Mouse (Mus musculus): ENCODE measurements around the gene Zfp57.
A peak's percentile ranks its signal among the peaks of the same experiment; 100 is the strongest.
"Not testable (repeated sequence)": the region's sequence is repeated elsewhere in the genome, so short reads cannot be mapped to it uniquely, and the experiment has no call there.

Gene Zfp57

GRCm38 (mm10) chr17:36997033-36997735, 3.8 kb upstream of the Zfp57 start:
- peak; percentile 91 for DNase-seq

DNA sequence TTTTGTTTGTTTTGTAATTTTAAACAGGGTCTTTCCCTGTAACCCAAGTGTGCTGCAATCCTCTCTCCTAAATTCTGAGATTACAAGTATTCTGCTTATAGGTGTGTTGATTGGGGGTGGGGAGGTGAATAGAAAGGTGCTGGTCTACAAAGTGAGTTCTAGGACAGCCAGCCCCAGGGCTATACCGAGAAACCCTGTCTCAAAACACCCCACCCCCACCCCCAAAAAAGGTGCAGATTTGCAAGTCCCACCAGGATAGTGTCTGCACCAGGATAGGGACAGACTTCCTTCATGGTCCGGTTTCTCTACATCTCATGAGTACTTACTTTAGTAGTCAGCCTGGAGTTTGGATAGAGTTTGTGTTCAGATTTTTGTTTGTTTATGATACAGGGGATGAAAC, 2.5 kb upstream of the Zfp57 start:
- DNase-seq: no peak

DNA sequence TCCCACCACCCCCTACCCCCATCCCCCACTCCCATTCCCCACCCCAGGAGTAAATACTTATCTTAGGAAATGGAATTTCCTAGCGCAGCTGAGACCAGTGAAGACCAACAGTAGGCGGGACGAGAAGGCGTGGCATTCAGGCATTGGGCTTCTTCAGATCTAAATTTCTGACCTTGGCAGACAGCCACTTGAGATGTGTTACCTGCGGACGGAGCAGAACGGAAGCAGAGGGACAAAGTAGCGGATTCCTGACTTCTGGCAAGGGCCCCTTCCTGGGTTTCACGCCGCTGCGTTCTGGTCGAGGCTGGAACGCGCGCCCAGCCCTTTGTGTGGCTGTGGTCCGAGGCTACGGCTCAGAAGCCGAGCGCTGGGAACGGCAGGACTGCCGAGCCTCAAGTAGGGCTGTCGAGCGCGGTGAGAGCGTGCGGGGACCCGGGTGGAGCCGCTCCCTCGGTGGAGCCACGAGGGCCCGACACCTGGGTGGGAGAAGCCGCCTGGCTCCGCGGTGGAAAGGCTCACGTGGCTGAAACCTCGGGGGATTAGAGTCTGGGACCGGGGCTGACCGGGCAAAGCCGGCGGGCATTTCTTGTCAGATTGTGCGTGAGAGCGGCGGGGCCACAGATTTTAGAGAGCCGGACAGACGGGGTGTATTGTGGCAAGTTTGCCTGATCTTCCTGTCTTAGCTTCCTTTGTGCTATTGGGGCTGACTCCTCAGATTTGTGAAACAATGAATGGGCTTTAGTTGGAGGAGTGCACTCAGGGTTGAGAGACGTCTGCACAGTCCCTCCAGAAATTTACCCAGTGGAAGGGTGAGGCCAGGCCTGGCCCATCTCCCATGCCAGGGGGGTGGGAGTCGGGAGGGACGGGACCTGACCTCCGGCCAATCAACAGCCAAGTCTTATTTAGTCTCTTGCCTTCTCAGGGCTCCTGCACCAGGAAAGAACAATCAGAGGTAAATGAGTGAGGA, 1.7 kb downstream of the Zfp57 start:
- peak; percentile 90 for DNase-seq

- DNase-seq: no peak
Observed at GRCm38 (mm10) chr17:37003366-37003765, 2.4 kb downstream of the Zfp57 start.

DNA sequence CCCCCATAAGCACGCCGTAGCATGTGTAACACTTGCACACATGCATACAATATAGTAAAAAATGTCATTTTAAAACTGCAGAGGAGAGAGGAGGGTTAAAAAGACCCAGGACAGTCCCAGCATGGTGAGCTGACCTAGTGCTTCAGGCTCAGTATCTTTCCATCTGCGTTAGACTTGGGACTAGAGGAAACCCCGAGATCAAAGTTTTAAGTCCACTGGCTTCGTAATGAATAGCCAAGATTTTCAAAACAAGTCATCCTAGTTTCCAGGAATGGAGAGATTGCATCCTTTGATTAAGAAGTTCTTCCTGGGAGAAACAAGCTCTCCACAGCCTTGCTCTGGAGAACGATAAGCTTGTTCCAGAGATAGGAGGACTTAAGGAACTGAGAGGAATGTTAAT, 7.2 kb downstream of the Zfp57 start:
- DNase-seq: no peak

DNA sequence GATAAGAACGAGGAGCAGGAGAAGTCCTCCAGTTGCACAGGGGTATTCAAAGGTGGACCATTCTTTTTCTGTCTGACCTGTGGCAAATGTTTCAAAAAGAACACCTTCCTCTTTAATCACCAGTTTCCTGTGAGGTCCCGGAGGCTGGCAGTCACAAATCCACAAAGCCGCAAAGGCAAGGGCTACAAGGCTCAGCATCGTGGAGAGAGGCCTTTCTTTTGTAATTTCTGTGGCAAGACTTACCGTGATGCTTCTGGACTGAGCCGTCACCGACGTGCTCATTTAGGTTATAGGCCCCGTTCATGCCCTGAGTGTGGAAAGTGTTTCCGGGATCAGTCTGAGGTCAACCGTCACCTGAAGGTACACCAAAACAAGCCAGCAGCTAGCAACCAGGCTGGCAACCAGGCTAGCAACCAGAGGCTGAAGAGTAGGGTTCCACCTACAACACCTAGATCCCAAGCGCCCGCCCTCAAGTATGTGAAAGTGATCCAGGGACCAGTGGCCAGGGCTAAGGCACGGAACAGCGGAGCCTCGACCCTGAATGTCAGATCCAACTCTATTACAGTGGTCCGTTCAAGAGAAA, 8.6 kb downstream of the Zfp57 start:
- no peak for DNase-seq

DNA sequence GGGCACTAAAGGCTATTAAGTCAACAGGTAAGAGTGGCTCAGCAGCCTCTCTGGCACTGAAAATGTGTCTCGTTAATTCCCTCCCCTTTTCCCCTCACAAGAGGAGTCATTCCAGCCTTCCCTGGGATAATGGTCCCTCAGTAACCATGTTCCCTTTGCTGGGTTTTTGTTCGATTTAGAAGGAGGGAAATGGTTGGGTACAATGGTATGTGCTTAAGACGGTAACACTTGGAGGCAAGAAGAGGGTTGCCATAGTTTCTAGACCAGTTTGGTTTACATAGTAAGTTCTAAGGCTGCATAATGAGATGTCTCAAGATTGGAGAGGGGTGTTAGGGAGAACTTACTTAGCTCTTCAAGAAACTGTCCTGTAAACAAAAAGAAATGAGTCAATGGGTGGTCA, 10.8 kb downstream of the Zfp57 start:
- DNase-seq: no peak

DNA sequence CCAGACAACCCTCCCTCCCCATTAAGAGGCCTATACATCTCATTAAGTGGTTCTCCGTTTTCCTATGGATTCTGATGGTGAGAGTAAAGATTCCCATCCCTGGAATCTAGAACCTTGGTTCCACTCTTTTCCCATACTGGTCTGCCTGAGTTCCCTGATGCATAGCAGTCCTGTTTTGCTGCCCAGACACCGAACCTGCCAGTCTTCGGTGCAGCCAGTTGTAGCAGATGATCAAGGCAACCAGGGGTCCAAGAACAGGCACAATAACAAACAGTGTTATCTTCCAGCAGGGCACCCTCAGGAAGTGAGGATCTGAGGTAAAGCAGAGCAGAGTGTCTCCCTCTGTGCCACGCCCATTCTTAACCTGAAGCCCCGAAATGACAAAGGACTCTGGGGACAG, 11.2 kb downstream of the Zfp57 start:
- no peak for DNase-seq

DNA sequence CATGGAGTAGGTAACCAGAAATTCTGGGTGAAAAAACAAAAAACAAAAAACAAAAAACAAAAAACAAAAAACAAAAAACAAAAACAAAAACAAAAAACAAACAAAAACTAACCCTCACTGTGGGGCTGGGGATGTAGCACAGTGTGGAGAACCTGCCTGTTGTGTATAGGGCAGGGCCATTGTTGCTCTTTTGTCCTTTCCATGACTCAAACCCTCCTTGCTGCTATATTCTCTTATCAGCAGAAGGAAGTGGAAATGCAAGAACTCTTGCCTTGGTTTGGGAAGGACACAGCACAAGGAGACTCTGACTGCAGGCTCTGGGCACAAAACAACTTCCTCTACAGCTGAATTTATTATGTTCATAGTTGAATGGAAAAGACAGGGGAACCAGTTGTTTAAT, 15.4 kb downstream of the Zfp57 start:
- no peak for DNase-seq

- no peak for DNase-seq
Observed at GRCm38 (mm10) chr17:37018328-37018727, 17.4 kb downstream of the Zfp57 start.

DNA sequence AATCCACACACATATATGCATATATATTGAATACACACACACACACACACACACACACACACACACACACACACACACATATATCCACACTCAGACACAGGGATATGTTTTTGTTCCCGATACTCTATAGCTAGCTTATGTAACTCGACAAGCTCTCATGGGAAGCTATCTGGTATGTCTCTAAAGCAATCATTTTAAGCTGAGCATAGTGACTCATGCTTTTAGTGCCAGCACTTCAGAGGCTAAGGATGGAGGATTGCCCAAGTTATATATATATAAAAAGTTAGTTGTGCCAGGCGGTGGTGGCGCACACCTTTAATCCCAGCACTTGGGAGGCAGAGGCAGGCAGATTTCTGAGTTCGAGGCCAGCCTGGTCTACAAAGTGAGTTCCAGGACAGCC, 18.3 kb downstream of the Zfp57 start:
- not testable (repeated sequence) for DNase-seq

DNA sequence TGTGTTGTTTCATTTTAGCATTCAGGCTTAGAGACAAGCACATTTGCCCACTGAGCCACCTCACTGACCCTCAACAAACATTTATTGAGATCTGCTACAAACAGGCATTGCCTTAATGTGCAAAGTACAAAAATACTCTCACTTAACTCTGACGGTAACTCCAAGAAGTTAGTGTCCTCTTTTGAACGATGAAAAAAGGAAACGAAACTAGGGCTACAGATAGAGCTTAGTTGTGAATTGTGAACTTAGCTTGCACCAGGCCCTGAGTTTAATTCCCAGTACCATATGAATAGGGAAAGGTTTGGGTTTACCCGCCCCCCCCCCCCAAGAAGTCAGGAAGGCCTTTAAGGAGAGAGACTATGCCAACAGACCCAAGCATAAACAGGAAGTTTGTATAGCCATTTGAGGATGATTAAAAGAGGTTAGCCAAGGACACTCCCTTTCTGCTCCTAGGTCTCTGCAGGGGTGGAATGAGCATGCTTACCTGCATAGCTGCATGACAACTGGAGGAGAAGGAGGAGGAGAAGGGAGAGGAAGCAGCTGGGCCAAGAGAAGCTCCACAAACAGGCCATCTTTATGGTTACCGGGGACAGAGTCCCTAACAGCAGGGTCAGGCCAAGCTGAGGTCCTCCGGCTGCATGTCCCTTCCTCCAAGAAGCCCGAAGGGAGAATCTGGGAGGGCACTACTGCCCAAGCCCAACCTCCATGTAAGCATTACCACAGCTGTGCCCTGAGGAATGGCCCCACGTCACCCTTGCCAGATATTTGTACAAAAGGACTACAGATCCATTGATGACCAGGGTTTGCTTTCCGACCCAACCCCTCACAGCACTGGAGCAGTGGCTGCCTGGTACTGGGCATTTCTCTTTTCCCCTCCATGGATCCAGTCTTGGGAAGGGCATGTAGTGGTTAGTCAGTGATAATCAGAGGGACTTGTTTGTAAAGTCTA, 21.9 kb downstream of the Zfp57 start, which contains the start of gene Mog:
Mog (minus strand) TSS at position 771 of the 949 bp plus-strand sequence.
- no peak for DNase-seq

DNA sequence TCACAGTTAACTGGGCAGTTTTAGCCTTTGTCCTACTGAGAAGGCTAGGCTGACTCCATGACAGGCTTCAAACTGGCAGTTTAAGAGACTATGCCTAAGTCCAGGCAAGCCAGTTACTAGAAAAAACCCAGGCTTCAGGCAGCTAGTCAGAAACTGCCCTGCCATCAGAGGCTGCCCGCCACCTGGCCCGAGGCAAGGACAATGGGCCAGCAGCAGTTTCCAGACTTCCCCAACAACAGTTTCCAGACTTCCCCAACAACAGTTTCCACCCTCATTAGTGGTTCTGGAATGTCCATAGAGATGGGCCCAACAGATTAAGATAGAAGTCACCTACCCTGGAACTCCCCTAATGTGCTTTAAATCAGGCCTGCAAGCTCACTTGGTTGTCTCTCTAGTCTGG, 25.5 kb downstream of the Zfp57 start:
- DNase-seq: no peak

- no peak for DNase-seq
Observed at GRCm38 (mm10) chr17:37027486-37027885, 26.5 kb downstream of the Zfp57 start.

- DNase-seq: no peak
Observed at GRCm38 (mm10) chr17:37028212-37028611, 27.2 kb downstream of the Zfp57 start.

GRCm38 (mm10) chr17:37028683-37029120, 27.7 kb downstream of the Zfp57 start:
- DNase-seq: peak; percentile 97

DNA sequence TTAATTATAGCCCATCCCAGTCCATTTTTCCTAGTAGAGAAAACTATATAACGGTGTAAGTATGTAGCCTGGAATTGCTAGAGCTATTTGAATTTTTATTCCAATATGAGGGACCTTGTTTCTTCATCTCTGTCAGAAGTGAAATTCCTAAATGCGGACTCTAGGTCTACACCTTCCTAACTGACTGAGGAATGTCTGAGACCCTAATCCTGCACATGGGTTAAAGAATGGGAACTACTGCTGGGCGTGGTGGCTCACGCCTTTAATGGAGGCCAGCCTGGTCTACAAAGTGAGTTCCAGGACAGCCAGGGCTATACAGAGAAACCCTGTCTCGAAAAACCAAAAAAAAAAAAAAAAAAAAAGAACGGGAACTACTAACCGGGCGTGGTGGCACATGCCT, 28.2 kb downstream of the Zfp57 start:
- no peak for DNase-seq

DNA sequence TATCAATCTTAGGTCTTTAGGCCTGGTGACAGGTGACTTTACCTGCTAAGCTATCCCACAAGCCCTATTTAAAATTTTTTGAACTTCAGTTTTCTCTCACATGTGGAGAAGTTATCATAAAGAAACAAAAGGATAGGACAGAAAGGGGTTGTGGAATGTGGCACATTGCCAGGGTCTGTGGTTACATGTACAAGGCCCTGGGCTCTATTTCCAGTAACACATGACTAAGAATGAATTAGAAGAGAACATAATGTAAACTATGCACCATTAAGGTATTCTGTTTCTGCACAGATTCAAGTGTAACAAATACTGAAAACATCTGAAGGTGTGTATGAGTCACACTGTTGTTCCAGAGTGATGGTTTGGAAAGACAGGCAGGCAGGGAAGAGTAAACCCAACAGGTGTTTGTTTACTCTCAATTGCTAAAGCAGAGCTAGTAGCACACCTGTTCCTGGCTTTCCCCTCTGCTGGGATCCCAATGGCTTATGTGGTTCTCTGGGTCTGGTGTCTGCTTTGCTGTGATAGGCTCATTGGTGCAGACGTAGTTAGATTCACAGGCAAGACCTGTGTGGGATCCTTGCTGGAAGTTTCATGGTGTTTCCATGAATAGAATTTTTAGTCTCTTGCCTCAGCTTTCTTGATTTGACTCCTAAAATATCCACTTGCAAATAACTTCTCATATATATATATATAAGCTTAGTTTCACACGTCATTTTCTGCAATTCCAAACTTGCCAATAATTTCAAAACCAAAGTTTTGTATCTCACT, 38.3 kb downstream of the Zfp57 start:
- DNase-seq: no peak

DNA sequence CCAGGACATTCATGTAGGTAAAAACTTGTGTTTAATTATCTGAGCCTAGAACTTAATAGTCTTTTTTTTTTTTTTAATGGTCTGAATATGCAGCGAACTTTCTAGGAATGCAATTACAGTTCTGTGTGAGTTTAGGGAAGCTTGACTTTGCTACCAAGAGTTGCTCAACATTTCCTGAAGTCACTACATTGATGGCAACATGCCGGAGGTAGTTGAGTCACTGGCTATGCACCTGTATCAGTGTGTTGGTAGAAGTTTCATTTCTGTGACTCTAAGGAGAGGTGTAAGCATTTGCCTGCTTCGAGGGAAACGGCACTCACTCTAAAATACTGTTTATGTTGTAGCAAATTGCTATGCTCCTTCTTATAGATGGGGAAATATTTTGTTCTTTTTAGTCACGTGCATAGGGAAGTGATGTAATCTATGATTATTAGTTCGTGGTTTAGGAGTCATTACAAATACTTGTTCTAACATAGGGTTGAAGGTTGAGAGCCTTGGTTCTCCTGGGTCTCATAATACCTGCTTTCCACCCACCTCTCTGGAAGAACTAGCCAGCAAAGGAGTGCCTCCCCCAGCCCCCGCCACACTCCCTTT, 43.8 kb downstream of the Zfp57 start:
- DNase-seq: no peak

GRCm38 (mm10) chr17:37045611-37046311, 44.8 kb downstream of the Zfp57 start, which contains the start of gene Gabbr1:
Gabbr1 (plus strand) TSS chr17:37045966.
- DNase-seq: peak; percentile 90

Data from embryo, embryonic 11 days (tissue).